Mouse (Mus musculus): ENCODE measurements around the gene Plekhj1.
"Not testable (repeated sequence)": the region's sequence is repeated elsewhere in the genome, so short reads cannot be mapped to it uniquely, and the experiment has no call there.

The Plekhj1 gene

GRCm38 (mm10) chr10:80798150-80799006, at the start of gene Plekhj1, which contains the start of gene Sf3a2:
Gene Plekhj1, minus strand, starts transcription at chr10:80798626.
Gene Sf3a2, plus strand, starts transcription at chr10:80798198.
- peak; percentile 96 to 97 for DNase-seq

- DNase-seq, result no peak
Measured at GRCm38 (mm10) chr10:80845732-80846131, 47.3 kb upstream of the Plekhj1 start.

GRCm38 (mm10) chr10:80845055-80845693, 46.7 kb upstream of the Plekhj1 start:
- no peak for DNase-seq

- no peak for DNase-seq
Measured at GRCm38 (mm10) chr10:80843931-80844547, 45.6 kb upstream of the Plekhj1 start, which contains the start of gene Lingo3. Gene Lingo3, minus strand, starts transcription at chr10:80844039.

- DNase-seq, result no peak
Measured at GRCm38 (mm10) chr10:80843087-80843930, 44.9 kb upstream of the Plekhj1 start.

GRCm38 (mm10) chr10:80842334-80842733, 43.9 kb upstream of the Plekhj1 start:
- no peak for DNase-seq

- DNase-seq, result no peak
Measured at GRCm38 (mm10) chr10:80841685-80842084, 43.3 kb upstream of the Plekhj1 start.

GRCm38 (mm10) chr10:80839848-80840247, 41.4 kb upstream of the Plekhj1 start:
- DNase-seq, result no peak

- DNase-seq, result no peak
Measured at GRCm38 (mm10) chr10:80838346-80838912, 40.0 kb upstream of the Plekhj1 start.

- DNase-seq, result no peak
Measured at GRCm38 (mm10) chr10:80837827-80838226, 39.4 kb upstream of the Plekhj1 start.

- no peak for DNase-seq
Measured at GRCm38 (mm10) chr10:80836949-80837379, 38.5 kb upstream of the Plekhj1 start.

- DNase-seq, result no peak
Measured at GRCm38 (mm10) chr10:80835617-80836016, 37.2 kb upstream of the Plekhj1 start.

- DNase-seq, result no peak
Measured at GRCm38 (mm10) chr10:80832818-80833217, 34.4 kb upstream of the Plekhj1 start.

- peak; percentile 80 to 88 for DNase-seq
Measured at GRCm38 (mm10) chr10:80831136-80831535, 32.7 kb upstream of the Plekhj1 start.

GRCm38 (mm10) chr10:80829359-80830278, 31.2 kb upstream of the Plekhj1 start:
- DNase-seq, result no peak

GRCm38 (mm10) chr10:80828587-80828986, 30.2 kb upstream of the Plekhj1 start:
- not testable (repeated sequence) for DNase-seq

GRCm38 (mm10) chr10:80827870-80828420, 29.5 kb upstream of the Plekhj1 start:
- DNase-seq, result no peak

- DNase-seq, result no peak
Measured at GRCm38 (mm10) chr10:80827063-80827869, 28.8 kb upstream of the Plekhj1 start.
